Mouse (Mus musculus) testis, adult 2 months (tissue): ENCODE measurements around the gene Osbp2. TPM values are rescaled to one million over a fixed set of nuclear protein-coding genes. Genes with fewer than 3 reads are reported as not detected.

ENCODE experiments used
- H3K27ac ChIP-seq: fragments of 200-500 bp; 2 replicates; pipeline ENCODE4 v1.5.1; 2012; ENCODE audit warnings: low read depth, low read length; ENCODE audit not compliant: control insufficient read depth, insufficient read depth
- H3K27me3 ChIP-seq: fragments of 200-500 bp; 2 replicates; pipeline ENCODE4 v1.6.1; 2012; ENCODE audit warnings: mild to moderate bottlenecking, low read length, moderate library complexity; ENCODE audit not compliant: control insufficient read depth, insufficient read depth
- H3K36me3 ChIP-seq: fragments of 200-500 bp; 2 replicates; pipeline ENCODE4 v1.6.1; 2012; ENCODE audit warnings: mild to moderate bottlenecking, low read length; ENCODE audit not compliant: control insufficient read depth, insufficient read depth
- H3K4me1 ChIP-seq: fragments of 200-500 bp; 2 replicates; pipeline ENCODE4 v1.6.1; 2012; ENCODE audit warnings: low read length; ENCODE audit not compliant: control insufficient read depth, insufficient read depth
- H3K4me3 ChIP-seq: fragments of 200-500 bp; 2 replicates; pipeline ENCODE4 v1.5.1; 2012; ENCODE audit warnings: low read depth, mild to moderate bottlenecking, low read length, moderate library complexity, mixed read lengths; ENCODE audit not compliant: control insufficient read depth
- CTCF ChIP-seq: fragments of 200-500 bp; IDR thresholded peaks from 2 replicates; pipeline ENCODE4 v1.5.1; 2012; ENCODE audit warnings: low read depth, mild to moderate bottlenecking, inconsistent platforms, low read length, moderate library complexity; ENCODE audit not compliant: control insufficient read depth, insufficient read depth, insufficient replicate concordance
- POLR2A ChIP-seq: fragments of 200-500 bp; IDR thresholded peaks from 2 replicates; pipeline ENCODE4 v1.6.1; 2012; ENCODE audit warnings: low read depth, mild to moderate bottlenecking, inconsistent platforms, low read length, moderate library complexity; ENCODE audit not compliant: control insufficient read depth
- polyA plus RNA-seq: library from polyadenylated mRNA; depleted of rRNA; stranded (reverse); fragments of >200 nt; gene quantifications from 2 replicates; pipeline ENCODE4 v1.2.3, GENCODE M21; 2012

Gene Osbp2
- polyA plus RNA-seq, 1 experiment: 710 TPM

GRCm38 (mm10) chr11:3834421-3835098, 29.1 kb downstream of the Osbp2 start:
- TF ChIP-seq POLR2A (no peak), CTCF (peak; percentile 83)
- Histone ChIP-seq H3K27ac (no peak overlapping the region), H3K4me1 (peaks cover 9% of the 10 kb centered on the region), H3K36me3 (no peaks in the 10 kb centered on the region), H3K27me3 (no peaks in the 10 kb centered on the region), H3K4me3 (peak overlapping the region; percentile 26)

GRCm38 (mm10) chr11:3833544-3834420, 29.9 kb downstream of the Osbp2 start:
- TF ChIP-seq POLR2A (no peak), CTCF (no peak)

GRCm38 (mm10) chr11:3832193-3832901, 31.4 kb downstream of the Osbp2 start:
- Histone ChIP-seq H3K4me1 (peaks cover 9% of the 10 kb centered on the region), H3K4me3 (no peak overlapping the region), H3K27me3 (no peaks in the 10 kb centered on the region), H3K36me3 (no peaks in the 10 kb centered on the region), H3K27ac (no peak overlapping the region)
- no peak for TF ChIP-seq POLR2A
- TF ChIP-seq CTCF: no peak

More at GRCm38 (mm10) chr11:3833544-3834420, 29.9 kb downstream of the Osbp2 start:
- Histone ChIP-seq H3K36me3 (no peaks in the 10 kb centered on the region), H3K4me3 (peak overlapping the region; percentile 26), H3K27ac (no peak overlapping the region), H3K27me3 (no peaks in the 10 kb centered on the region), H3K4me1 (peaks cover 9% of the 10 kb centered on the region)

- no peaks in the 10 kb centered on the region for H3K36me3 ChIP-seq
- H3K27ac ChIP-seq: no peak overlapping the region
- H3K4me3 ChIP-seq: no peak overlapping the region
- H3K27me3 ChIP-seq: no peaks in the 10 kb centered on the region
- H3K4me1 ChIP-seq: peaks cover 9% of the 10 kb centered on the region
- TF ChIP-seq POLR2A: no peak
- no peak for TF ChIP-seq CTCF
These were observed 34.0 kb downstream of the Osbp2 start for GRCm38 (mm10) chr11:3829736-3830135.

GRCm38 (mm10) chr11:3824138-3824537, 39.6 kb downstream of the Osbp2 start:
- TF ChIP-seq CTCF (no peak), POLR2A (no peak)
- no peaks in the 10 kb centered on the region for H3K4me1 ChIP-seq
- no peak overlapping the region for H3K4me3 ChIP-seq
- H3K27ac ChIP-seq: no peak overlapping the region
- H3K27me3 ChIP-seq: no peaks in the 10 kb centered on the region
- H3K36me3 ChIP-seq: no peaks in the 10 kb centered on the region; the same call in 1 of the 2 replicates

GRCm38 (mm10) chr11:3823378-3823777, 40.3 kb downstream of the Osbp2 start:
- peaks cover 2% of the 10 kb centered on the region; the same call in 1 of the 2 replicates for H3K36me3 ChIP-seq
- H3K4me1 ChIP-seq: no peaks in the 10 kb centered on the region
- no peaks in the 10 kb centered on the region for H3K27me3 ChIP-seq
- TF ChIP-seq POLR2A: no peak
- TF ChIP-seq CTCF: no peak
- H3K4me3 ChIP-seq: no peak overlapping the region
- H3K27ac ChIP-seq: no peak overlapping the region
